Mouse (Mus musculus) small intestine, adult 2 months (tissue): ENCODE measurements around the gene Nus1. TPM values are rescaled to one million over a fixed set of nuclear protein-coding genes. Genes with fewer than 3 reads are reported as not detected.

Source experiments
- H3K27ac ChIP-seq: fragments of 200-500 bp; 2 replicates; pipeline ENCODE4 v1.5.1; 2012; ENCODE audit warnings: low read depth, low read length, control low read depth, inconsistent platforms; ENCODE audit not compliant: insufficient read depth
- H3K27me3 ChIP-seq: fragments of 200-500 bp; 2 replicates; pipeline ENCODE4 v1.6.1; 2012; ENCODE audit warnings: mild to moderate bottlenecking, moderate library complexity, low read length, inconsistent platforms; ENCODE audit not compliant: control insufficient read depth, insufficient read depth
- H3K36me3 ChIP-seq: fragments of 200-500 bp; 2 replicates; pipeline ENCODE4 v1.6.1; 2012; ENCODE audit warnings: mild to moderate bottlenecking, low read length, control low read depth, inconsistent platforms; ENCODE audit not compliant: control insufficient read depth, insufficient read depth
- H3K4me1 ChIP-seq: fragments of 200-500 bp; 2 replicates; pipeline ENCODE4 v1.6.1; 2012; ENCODE audit warnings: low read length, inconsistent platforms, mixed read lengths; ENCODE audit not compliant: control insufficient read depth, insufficient read depth, insufficient read length
- H3K4me3 ChIP-seq: fragments of 200-500 bp; 2 replicates; pipeline ENCODE4 v1.5.1; 2012; ENCODE audit warnings: low read depth, mild to moderate bottlenecking, control low read depth, inconsistent platforms, low read length, moderate library complexity
- CTCF ChIP-seq: fragments of 200-500 bp; IDR thresholded peaks from 2 replicates; pipeline ENCODE4 v1.5.1; 2012; ENCODE audit warnings: low read depth, mild to moderate bottlenecking, control low read depth, inconsistent platforms, low read length, moderate library complexity, mixed read lengths; ENCODE audit not compliant: insufficient replicate concordance, insufficient read length; ENCODE audit errors: extremely low read depth
- POLR2A ChIP-seq: fragments of 200-500 bp; IDR thresholded peaks from 2 replicates; pipeline ENCODE4 v1.6.1; 2012; ENCODE audit warnings: low read depth, mild to moderate bottlenecking, control low read depth, inconsistent platforms, low read length, moderate library complexity
- WGBS: fragments of 180-500 bp; shearing (Covaris S2); methylation state at CpG from one replicate; pipeline ENCODE4 v1.1.7; 2018; 5-methylcytosine and 5-hydroxymethylcytosine counted together
- polyA plus RNA-seq: library from polyadenylated mRNA; depleted of rRNA; stranded (reverse); fragments of >200 nt; gene quantifications from 2 replicates; pipeline ENCODE4 v1.2.3, GENCODE M21; 2012; rRNA removed

Gene Nus1
- 19.0 and 25.2 TPM in 2 replicates for polyA plus RNA-seq

GRCm38 (mm10) chr10:52417299-52417997 lies at the start of gene Nus1:
Gene Nus1, plus strand, starts transcription at chr10:52417547.
- TF ChIP-seq POLR2A (peak; percentile 76), CTCF (peak; percentile 88)
- Histone ChIP-seq H3K36me3 (no peaks in the 10 kb centered on the region), H3K27ac (peak within 1 kb of the TSS; percentile 93), H3K27me3 (no peaks in the 10 kb centered on the region), H3K4me1 (peaks cover 12% of the 10 kb centered on the region), H3K4me3 (peak within 1 kb of the TSS; percentile 96)
- 1% methylated on average over 75 of the region's 79 CpGs for WGBS

- TF ChIP-seq POLR2A: no peak
- TF ChIP-seq CTCF: no peak
- no peak overlapping the region for H3K4me3 ChIP-seq
- H3K27ac ChIP-seq: no peak overlapping the region
- no peaks in the 10 kb centered on the region for H3K4me1 ChIP-seq
- WGBS: 61% methylated on average over 4 of the region's 4 CpGs
- H3K36me3 ChIP-seq: 0 out of 2 replicates have a peak, but pooled peaks cover 2% of the 10 kb centered on the region
- no peaks in the 10 kb centered on the region for H3K27me3 ChIP-seq
Observed at GRCm38 (mm10) chr10:52368376-52368775, 49.0 kb upstream of the Nus1 start.

- Histone ChIP-seq H3K4me3 (no peak overlapping the region), H3K36me3 (no peaks in the 10 kb centered on the region), H3K4me1 (no peaks in the 10 kb centered on the region), H3K27ac (no peak overlapping the region), H3K27me3 (no peaks in the 10 kb centered on the region)
- WGBS: 46% methylated on average over 4 of the region's 4 CpGs
- TF ChIP-seq POLR2A (no peak), CTCF (no peak)
Observed at GRCm38 (mm10) chr10:52373834-52374233, 43.5 kb upstream of the Nus1 start.

DNA sequence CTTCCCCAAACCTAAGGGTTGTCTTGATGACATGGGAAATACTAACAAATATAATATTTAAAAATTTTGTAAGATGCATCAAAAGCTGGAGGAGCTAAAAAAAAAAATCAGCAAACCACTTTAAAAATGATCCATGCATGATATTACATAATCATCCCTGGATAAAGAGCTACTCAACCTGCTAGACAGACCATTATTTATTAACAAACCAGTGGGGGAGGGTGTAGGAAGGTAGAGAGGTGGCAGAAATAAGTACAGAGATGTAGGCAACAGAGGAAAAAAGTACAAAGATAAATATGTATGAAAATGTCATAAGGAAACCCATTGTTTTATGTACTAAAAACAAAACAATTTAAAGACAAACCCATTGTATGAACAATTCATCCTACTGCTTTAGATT lies 42.7 kb upstream of the Nus1 start:
- no peaks in the 10 kb centered on the region for H3K27me3 ChIP-seq
- no peaks in the 10 kb centered on the region for H3K4me1 ChIP-seq
- no peaks in the 10 kb centered on the region for H3K36me3 ChIP-seq
- no peak overlapping the region for H3K4me3 ChIP-seq
- no peak overlapping the region for H3K27ac ChIP-seq
- TF ChIP-seq POLR2A: no peak
- no peak for TF ChIP-seq CTCF

GRCm38 (mm10) chr10:52376422-52376821 lies 40.9 kb upstream of the Nus1 start:
- TF ChIP-seq CTCF (no peak), POLR2A (no peak)
- Histone ChIP-seq H3K27me3 (no peaks in the 10 kb centered on the region), H3K27ac (no peak overlapping the region), H3K36me3 (no peaks in the 10 kb centered on the region), H3K4me3 (no peak overlapping the region), H3K4me1 (no peaks in the 10 kb centered on the region)
- 28% methylated on average over 2 of the region's 2 CpGs for WGBS

DNA sequence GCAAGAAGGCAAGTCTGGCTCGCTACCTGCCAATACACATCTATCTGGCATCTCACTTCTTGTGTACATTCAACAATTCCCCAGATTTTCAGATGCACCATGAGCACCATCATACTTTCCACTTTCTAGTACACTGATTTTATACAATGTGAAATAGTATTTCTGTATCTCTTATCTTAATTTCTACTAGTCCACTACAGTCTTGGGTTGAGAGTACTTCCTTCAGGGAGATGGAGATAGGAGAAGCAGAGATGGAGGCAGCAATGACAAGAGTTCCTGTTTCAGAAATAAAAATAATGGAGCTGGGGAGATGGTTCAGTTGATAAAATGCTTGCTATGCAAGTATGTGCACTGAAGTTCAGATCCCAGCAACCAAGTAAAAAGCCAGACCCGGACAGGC lies 39.5 kb upstream of the Nus1 start:
- Histone ChIP-seq H3K4me3 (no peak overlapping the region), H3K27ac (no peak overlapping the region), H3K36me3 (no peaks in the 10 kb centered on the region), H3K27me3 (no peaks in the 10 kb centered on the region), H3K4me1 (no peaks in the 10 kb centered on the region)
- 92% methylated on average over 2 of the region's 2 CpGs for WGBS
- no peak for TF ChIP-seq POLR2A
- no peak for TF ChIP-seq CTCF

GRCm38 (mm10) chr10:52381321-52381801 lies 36.0 kb upstream of the Nus1 start:
- WGBS: under 1% methylated on average over 19 of the region's 19 CpGs
- TF ChIP-seq CTCF: no peak
- TF ChIP-seq POLR2A: no peak

More at GRCm38 (mm10) chr10:52381321-52381801, 36.0 kb upstream of the Nus1 start:
- Histone ChIP-seq H3K4me3 (peak overlapping the region; percentile 83), H3K36me3 (no peaks in the 10 kb centered on the region), H3K27ac (0 out of 2 replicates have a peak overlapping the region, but pooled peaks have one; percentile 21), H3K27me3 (no peaks in the 10 kb centered on the region), H3K4me1 (no peaks in the 10 kb centered on the region)
